Mouse (Mus musculus): ENCODE results near the gene Tmem178b. TPM values are rescaled to one million over a fixed set of nuclear protein-coding genes. Genes with fewer than 3 reads are reported as not detected.

Gene Tmem178b
- 13.9 and 16.5 TPM in 2 replicates for polyA plus RNA-seq (2012; rRNA removed)

GRCm38 (mm10) chr6:39872901-39873591, at the start of gene Tmem178b:
Tmem178b (plus strand) TSS chr6:39873271.

Other genes starting within 250 kb of the Tmem178b start
- gene Braf, start 147.8 kb upstream of the Tmem178b start, polyA plus RNA-seq (2012; rRNA removed) = 11.6 and 18.5 TPM in 2 replicates
- gene Mrps33, start 62.3 kb upstream of the Tmem178b start, polyA plus RNA-seq (2012; rRNA removed) = 240 and 256 TPM in 2 replicates

Data from central nervous system, embryonic 11.5 days (tissue).